Mouse (Mus musculus): ENCODE measurements around the gene Tcf12.

Gene Tcf12

GRCm38 (mm10) chr9:72111622-72112550, at the start of gene Tcf12:
Gene Tcf12 (minus strand): TSS chr9:72111871.
- DNase-seq (ENCODE audit: low spot score): peak; percentile 93

GRCm38 (mm10) chr9:72158392-72158791, 46.7 kb upstream of the Tcf12 start:
- DNase-seq (ENCODE audit: low spot score): no peak

- DNase-seq (ENCODE audit: low spot score): no peak
Measured at GRCm38 (mm10) chr9:72157091-72157490, 45.4 kb upstream of the Tcf12 start.

GRCm38 (mm10) chr9:72155250-72156138, 43.8 kb upstream of the Tcf12 start:
- DNase-seq (ENCODE audit: low spot score): peak; percentile 13

- no peak for DNase-seq (ENCODE audit: low spot score)
Measured at GRCm38 (mm10) chr9:72144148-72144547, 32.5 kb upstream of the Tcf12 start.

GRCm38 (mm10) chr9:72137899-72138298, 26.2 kb upstream of the Tcf12 start:
- DNase-seq (ENCODE audit: low spot score): no peak

- no peak for DNase-seq (ENCODE audit: low spot score)
Measured at GRCm38 (mm10) chr9:72133772-72134245, 22.1 kb upstream of the Tcf12 start.

- peak; percentile 94 for DNase-seq (ENCODE audit: low spot score)
Measured at GRCm38 (mm10) chr9:72133089-72133771, 21.6 kb upstream of the Tcf12 start.

GRCm38 (mm10) chr9:72132728-72133088, 21.0 kb upstream of the Tcf12 start:
- DNase-seq (ENCODE audit: low spot score): no peak

GRCm38 (mm10) chr9:72129884-72130283, 18.2 kb upstream of the Tcf12 start:
- no peak for DNase-seq (ENCODE audit: low spot score)

- DNase-seq (ENCODE audit: low spot score): no peak
Measured at GRCm38 (mm10) chr9:72125442-72125841, 13.8 kb upstream of the Tcf12 start.

GRCm38 (mm10) chr9:72118490-72118889, 6.8 kb upstream of the Tcf12 start:
- DNase-seq (ENCODE audit: low spot score): no peak

GRCm38 (mm10) chr9:72111004-72111621, 558 bp downstream of the Tcf12 start:
- peak; percentile 67 for DNase-seq (ENCODE audit: low spot score)

GRCm38 (mm10) chr9:72110627-72111003, 1.1 kb downstream of the Tcf12 start:
- peak; percentile 63 for DNase-seq (ENCODE audit: low spot score)

- DNase-seq (ENCODE audit: low spot score): no peak
Measured at GRCm38 (mm10) chr9:72103471-72103870, 8.2 kb downstream of the Tcf12 start.

GRCm38 (mm10) chr9:72099945-72100685, 11.6 kb downstream of the Tcf12 start:
- no peak for DNase-seq (ENCODE audit: low spot score)

- no peak for DNase-seq (ENCODE audit: low spot score)
Measured at GRCm38 (mm10) chr9:72098056-72098455, 13.6 kb downstream of the Tcf12 start.

- DNase-seq (ENCODE audit: low spot score): no peak
Measured at GRCm38 (mm10) chr9:72097083-72097482, 14.6 kb downstream of the Tcf12 start.

- DNase-seq (ENCODE audit: low spot score): peak; percentile 39
Measured at GRCm38 (mm10) chr9:72094675-72095074, 17.0 kb downstream of the Tcf12 start.

GRCm38 (mm10) chr9:72092191-72092590, 19.5 kb downstream of the Tcf12 start:
- no peak for DNase-seq (ENCODE audit: low spot score)
